Mouse (Mus musculus): Measurements from ENCODE around the gene Coq7.

DNA sequence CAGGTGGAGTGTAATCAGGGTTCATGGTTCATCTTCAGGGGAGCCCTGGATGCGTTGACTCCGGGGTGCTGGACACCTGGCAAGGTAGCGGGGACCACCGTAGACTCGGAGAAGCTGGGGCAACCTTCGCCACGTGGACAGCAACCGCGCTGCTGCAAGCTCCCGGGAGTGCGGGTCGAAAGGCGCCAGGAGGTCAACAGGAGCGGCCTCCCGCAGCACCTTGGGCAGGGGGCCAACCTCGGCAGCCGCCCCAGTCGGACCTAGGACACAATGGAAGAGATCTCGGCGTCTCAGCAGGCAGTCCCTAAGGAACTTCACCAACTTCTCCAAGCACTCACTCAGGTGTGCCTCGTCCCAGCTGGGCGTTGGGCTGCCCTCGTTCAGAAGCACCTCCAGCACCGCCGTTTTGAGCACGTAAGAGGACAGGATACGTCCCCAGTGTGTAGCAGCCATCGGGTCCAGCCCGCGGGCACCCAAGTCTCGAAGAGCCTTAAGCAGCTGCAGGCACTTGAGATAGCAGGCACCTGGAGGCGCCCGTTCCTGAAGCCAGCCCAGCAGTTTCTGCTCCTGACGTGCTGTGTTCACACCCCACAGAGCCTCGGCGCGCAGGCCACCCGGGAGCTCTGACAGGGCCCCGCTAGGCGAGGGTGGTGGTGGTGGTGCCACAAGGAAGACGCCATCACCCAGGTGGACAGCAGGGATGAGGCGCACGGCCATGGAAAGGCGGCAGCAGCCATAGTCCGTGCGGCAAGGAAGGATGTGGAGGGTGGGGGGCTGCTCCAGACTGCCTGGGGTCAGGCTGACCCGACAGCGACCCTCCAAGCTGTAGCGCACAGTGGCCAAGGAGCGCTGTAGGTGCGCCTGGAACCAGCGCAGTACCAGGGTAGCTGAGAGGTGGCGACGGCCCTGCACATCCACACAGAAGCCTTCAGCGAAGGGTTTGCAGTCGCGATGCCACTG, 43.2 kb downstream of the Coq7 start:
- no peak for TF ChIP-seq CTCF (IDR thresholded peaks at IDR 0.05; ENCODE audit: borderline replicate concordance, control insufficient read depth, extremely low read depth, insufficient read depth, low read length, poor library complexity)
- no peak for TF ChIP-seq POLR2A (IDR thresholded peaks at IDR 0.05; ENCODE audit: control insufficient read depth, extremely low read depth, insufficient read depth, low read length, poor library complexity)
